Mouse (Mus musculus) forebrain, embryonic 15.5 days (tissue): ENCODE data around the gene Alb. TPM values are rescaled to one million over a fixed set of nuclear protein-coding genes. Genes with fewer than 3 reads are reported as not detected.

Experiments used
- ATAC-seq: fragments of 200-750 bp; cut with Nextera tagmentation; replicated peaks from 2 replicates; pipeline ENCODE4 v1.8.0; 2017; ENCODE audit warnings: mild to moderate bottlenecking, moderate TSS enrichment, moderate library complexity
- H3K27ac ChIP-seq: fragments of 300-500 bp; sonication (generic); replicated peaks from 2 replicates; pipeline ENCODE4 v1.5.1; 2015; ENCODE audit warnings: mild to moderate bottlenecking, inconsistent platforms
- H3K27me3 ChIP-seq: fragments of 300-500 bp; sonication (generic); 2 replicates; pipeline ENCODE4 v1.6.1; 2015; ENCODE audit warnings: inconsistent platforms
- H3K36me3 ChIP-seq: fragments of 300-500 bp; sonication (generic); 2 replicates; pipeline ENCODE4 v1.6.1; 2015; ENCODE audit warnings: mild to moderate bottlenecking, inconsistent platforms
- H3K4me1 ChIP-seq: fragments of 300-500 bp; sonication (generic); 2 replicates; pipeline ENCODE4 v1.6.1; 2015; ENCODE audit warnings: inconsistent platforms
- H3K4me2 ChIP-seq: fragments of 300-500 bp; sonication (generic); replicated peaks from 2 replicates; pipeline ENCODE4 v1.6.1; 2015; ENCODE audit warnings: mild to moderate bottlenecking, inconsistent platforms
- H3K4me3 ChIP-seq: fragments of 300-500 bp; sonication (generic); 2 replicates; pipeline ENCODE4 v1.5.1; 2015; ENCODE audit warnings: mild to moderate bottlenecking, inconsistent platforms
- H3K9ac ChIP-seq: fragments of 300-500 bp; sonication (generic); replicated peaks from 2 replicates; pipeline ENCODE4 v1.6.1; 2015; ENCODE audit warnings: mild to moderate bottlenecking, inconsistent platforms
- H3K9me3 ChIP-seq: fragments of 300-500 bp; sonication (generic); 2 replicates; pipeline ENCODE4 v1.6.1; 2016; ENCODE audit warnings: inconsistent platforms
- WGBS: fragments of 180-500 bp; shearing (Covaris S2); methylation state at CpG from one replicate; pipeline ENCODE4 v1.1.7; 2015; ENCODE audit warnings: mixed read lengths; 5-methylcytosine and 5-hydroxymethylcytosine counted together
- polyA plus RNA-seq: library from polyadenylated mRNA; unstranded; fragments of >200 nt; fragmentation: Nextera tagmentation; extraction: Ambion mirVana; gene quantifications from 2 replicates; pipeline ENCODE4 v1.2.1, GENCODE M21; 2015

Gene Alb
- polyA plus RNA-seq: 3.1 TPM in 1 of 2 replicates, not detected in the other

DNA sequence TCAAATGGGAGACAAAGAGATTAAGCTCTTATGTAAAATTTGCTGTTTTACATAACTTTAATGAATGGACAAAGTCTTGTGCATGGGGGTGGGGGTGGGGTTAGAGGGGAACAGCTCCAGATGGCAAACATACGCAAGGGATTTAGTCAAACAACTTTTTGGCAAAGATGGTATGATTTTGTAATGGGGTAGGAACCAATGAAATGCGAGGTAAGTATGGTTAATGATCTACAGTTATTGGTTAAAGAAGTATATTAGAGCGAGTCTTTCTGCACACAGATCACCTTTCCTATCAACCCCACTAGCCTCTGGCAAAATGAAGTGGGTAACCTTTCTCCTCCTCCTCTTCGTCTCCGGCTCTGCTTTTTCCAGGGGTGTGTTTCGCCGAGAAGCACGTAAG lies at the start of gene Alb:
Gene Alb, plus strand, starts transcription at position 279 of the 400 bp plus-strand sequence.
- Histone ChIP-seq H3K4me2 (no peak within 1 kb of the TSS), H3K27ac (no peak within 1 kb of the TSS), H3K4me1 (no peaks in the 10 kb centered on the region), H3K9me3 (no peaks in the 10 kb centered on the region), H3K27me3 (no peaks in the 10 kb centered on the region), H3K36me3 (no peaks in the 10 kb centered on the region), H3K4me3 (no peak within 1 kb of the TSS), H3K9ac (no peak within 1 kb of the TSS)
- ATAC-seq: no peak
- 91% methylated on average over 8 of the region's 8 CpGs for WGBS

DNA sequence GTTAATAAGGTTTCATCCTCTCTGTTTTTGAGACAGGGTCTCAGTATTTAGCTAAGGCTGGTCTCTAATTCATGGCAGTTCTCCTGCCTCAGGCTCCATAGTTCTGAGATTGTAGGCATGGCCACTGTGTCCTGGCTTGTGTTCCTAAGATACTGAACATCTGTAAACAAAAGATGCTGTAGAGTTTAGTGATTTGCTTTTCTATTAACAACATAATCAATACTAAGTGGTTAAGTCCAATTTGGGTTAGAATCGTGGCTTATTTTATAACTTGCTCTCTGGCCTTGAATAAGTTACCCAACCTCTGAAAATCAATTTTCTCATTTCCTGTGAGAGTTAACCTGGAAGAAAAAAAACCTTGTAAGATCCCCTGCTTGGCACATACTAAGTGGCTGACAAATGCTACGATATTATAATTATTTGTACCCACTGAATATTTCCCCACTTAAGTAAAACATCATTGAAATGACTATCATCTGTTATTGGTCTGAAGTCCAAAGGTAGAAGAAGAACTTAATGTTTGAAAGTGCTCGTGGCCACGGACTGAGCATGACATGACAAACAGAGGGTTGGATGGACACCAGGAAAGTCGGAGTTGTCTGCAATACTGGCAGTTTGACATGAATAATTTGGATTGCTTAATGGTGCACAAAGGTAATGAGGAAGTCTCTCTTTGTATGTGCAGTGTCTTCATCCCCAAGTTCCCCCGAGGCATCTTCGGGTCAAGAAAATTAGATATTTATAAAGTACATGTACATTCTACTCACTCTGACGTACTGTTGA lies 46.4 kb upstream of the Alb start:
- no peak overlapping the region for H3K27ac ChIP-seq
- ATAC-seq: no peak
- WGBS: 79% methylated on average over 8 of the region's 8 CpGs
- no peaks in the 10 kb centered on the region for H3K4me1 ChIP-seq
- H3K4me3 ChIP-seq: no peak overlapping the region
- no peak overlapping the region for H3K9ac ChIP-seq
- no peaks in the 10 kb centered on the region for H3K9me3 ChIP-seq
- no peak overlapping the region for H3K4me2 ChIP-seq
- no peaks in the 10 kb centered on the region for H3K27me3 ChIP-seq
- no peaks in the 10 kb centered on the region for H3K36me3 ChIP-seq

DNA sequence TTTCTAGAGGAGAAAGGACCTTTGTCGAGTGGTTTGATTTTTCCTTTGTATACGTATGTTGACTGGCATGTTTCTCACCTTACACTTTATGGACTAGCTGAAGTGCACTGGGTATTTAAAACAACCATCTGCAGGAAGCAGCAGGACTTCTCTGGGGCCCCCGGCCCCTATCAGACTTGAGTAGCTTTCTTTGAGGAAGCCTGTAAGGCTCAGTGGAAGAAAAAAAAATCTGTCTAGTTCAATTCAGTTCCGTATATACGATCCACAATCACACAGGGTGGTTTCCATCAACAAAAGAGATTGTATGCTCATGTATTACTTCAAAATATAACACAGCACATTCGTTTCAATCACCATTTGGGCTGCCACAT lies 45.8 kb upstream of the Alb start:
- Histone ChIP-seq H3K4me1 (no peaks in the 10 kb centered on the region), H3K9ac (no peak overlapping the region), H3K9me3 (no peaks in the 10 kb centered on the region), H3K27me3 (no peaks in the 10 kb centered on the region), H3K4me3 (no peak overlapping the region), H3K4me2 (no peak overlapping the region), H3K27ac (no peak overlapping the region), H3K36me3 (no peaks in the 10 kb centered on the region)
- WGBS: 48% methylated on average over 6 of the region's 6 CpGs
- ATAC-seq: no peak

DNA sequence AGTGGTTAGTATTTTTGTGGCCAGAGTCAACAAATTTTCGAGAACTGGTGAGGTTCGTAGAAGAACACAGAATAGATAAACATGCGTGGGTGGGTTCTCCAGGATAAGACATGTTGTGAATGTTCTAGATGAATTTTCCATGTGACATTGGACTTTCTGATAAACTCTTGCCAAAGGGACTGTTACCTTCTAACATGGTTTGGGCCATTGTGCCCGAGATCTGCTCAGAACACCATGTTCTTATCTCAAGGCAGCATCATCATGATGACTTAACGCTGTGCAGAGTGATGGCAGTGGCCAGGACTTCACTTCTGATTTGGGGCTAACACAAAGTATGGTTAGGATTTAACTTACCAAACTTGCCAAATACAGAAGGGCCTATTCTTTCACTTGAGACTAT lies 36.1 kb upstream of the Alb start:
- H3K9ac ChIP-seq: no peak overlapping the region
- ATAC-seq: no peak
- no peaks in the 10 kb centered on the region for H3K4me1 ChIP-seq
- no peaks in the 10 kb centered on the region for H3K9me3 ChIP-seq
- no peak overlapping the region for H3K4me2 ChIP-seq
- no peak overlapping the region for H3K27ac ChIP-seq
- WGBS: 89% methylated on average over 5 of the region's 5 CpGs
- no peaks in the 10 kb centered on the region for H3K27me3 ChIP-seq
- H3K4me3 ChIP-seq: no peak overlapping the region
- H3K36me3 ChIP-seq: no peaks in the 10 kb centered on the region

DNA sequence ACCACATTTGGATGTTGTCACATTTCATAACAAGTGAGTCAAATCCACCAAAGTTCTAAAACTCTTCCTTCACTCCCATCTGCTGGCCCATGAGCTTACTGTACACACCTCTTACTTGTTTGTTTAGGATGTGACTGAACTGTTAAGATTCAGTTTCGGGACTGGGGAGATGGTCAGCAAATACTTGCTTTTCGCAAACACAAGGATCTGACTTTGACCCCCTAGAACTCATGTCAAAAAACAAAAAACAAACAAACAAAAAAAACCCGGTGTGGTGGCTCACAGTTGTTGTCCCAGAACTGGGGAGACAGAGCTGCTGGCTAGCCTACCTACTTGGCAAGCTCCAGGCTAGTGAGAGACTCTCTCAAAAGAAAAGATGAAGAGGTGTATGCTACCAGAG lies 35.5 kb upstream of the Alb start:
- WGBS: 90% methylated on average over 3 of the region's 3 CpGs
- H3K27ac ChIP-seq: no peak overlapping the region

DNA sequence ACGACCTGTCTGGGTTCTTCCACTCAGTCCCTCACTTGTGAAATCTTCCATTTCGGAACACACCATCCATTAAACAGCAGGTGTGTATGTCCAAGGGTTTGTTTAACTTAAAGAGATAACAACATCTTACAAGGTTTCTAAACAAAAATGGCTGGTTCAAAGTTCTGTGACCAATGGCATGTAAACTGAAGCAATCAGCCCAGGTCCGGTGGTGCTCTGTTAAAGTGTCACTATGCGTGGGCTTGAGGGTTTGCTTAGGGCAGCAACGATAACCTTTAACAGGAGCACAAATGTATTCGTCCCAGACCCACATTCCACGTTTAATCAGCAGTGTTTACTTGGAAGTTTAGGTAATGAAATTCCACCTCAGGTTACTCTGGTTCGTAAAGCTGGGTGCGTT lies 29.6 kb upstream of the Alb start:
- no peak for ATAC-seq
- Histone ChIP-seq H3K4me1 (no peaks in the 10 kb centered on the region), H3K4me3 (no peak overlapping the region), H3K9ac (no peak overlapping the region), H3K27ac (no peak overlapping the region), H3K27me3 (no peaks in the 10 kb centered on the region), H3K36me3 (no peaks in the 10 kb centered on the region), H3K9me3 (no peaks in the 10 kb centered on the region), H3K4me2 (no peak overlapping the region)
- 91% methylated on average over 9 of the region's 9 CpGs for WGBS

More for the DNA sequence above, 35.5 kb upstream of the Alb start:
- Histone ChIP-seq H3K9me3 (no peaks in the 10 kb centered on the region), H3K36me3 (no peaks in the 10 kb centered on the region), H3K4me2 (no peak overlapping the region), H3K4me3 (no peak overlapping the region), H3K9ac (no peak overlapping the region), H3K4me1 (no peaks in the 10 kb centered on the region), H3K27me3 (no peaks in the 10 kb centered on the region)
- ATAC-seq: no peak

DNA sequence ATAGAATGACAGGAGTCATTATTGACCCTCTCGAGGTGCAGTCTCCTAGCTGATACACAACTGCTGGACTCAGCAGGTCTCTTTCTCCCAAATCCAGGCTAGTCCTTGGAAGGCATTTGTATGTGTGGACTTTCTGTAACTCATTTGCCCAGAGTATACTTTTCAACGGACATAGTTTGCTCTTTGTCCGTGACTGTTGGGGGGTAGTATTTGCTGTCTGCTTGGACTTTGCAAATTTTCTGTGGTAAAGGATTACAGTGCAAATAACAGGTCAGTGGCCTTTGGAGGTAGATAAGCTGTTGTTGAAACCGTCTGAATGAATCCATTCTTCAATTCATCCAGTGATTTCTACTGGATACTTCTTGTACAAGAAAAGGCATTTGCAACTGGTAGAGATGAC lies 21.5 kb upstream of the Alb start:
- WGBS: 89% methylated on average over 4 of the region's 4 CpGs
- H3K4me1 ChIP-seq: no peaks in the 10 kb centered on the region
- no peak overlapping the region for H3K4me2 ChIP-seq
- no peak overlapping the region for H3K9ac ChIP-seq
- no peaks in the 10 kb centered on the region for H3K27me3 ChIP-seq
- no peak overlapping the region for H3K4me3 ChIP-seq
- ATAC-seq: no peak
- no peaks in the 10 kb centered on the region for H3K9me3 ChIP-seq
- no peaks in the 10 kb centered on the region for H3K36me3 ChIP-seq
- H3K27ac ChIP-seq: no peak overlapping the region

DNA sequence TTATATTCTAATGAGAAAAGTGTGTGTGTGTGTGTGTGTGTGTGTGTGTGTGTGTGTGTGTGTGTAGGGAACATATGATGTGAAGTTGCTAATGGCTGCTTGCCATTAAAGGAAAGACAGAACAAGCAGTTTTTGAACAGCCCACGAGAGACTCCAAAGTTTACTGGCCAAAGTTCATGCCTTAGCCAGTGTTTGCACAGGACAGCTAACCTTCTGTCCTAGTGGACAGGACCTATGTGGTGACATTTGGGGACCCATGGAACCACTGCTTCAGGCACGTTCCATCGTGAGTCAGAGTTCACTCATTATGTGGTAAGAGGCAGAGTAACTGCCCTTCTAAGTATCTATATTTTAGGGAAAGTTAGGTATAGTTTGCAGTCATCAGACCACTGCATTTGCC lies 13.1 kb upstream of the Alb start:
- Histone ChIP-seq H3K4me1 (no peaks in the 10 kb centered on the region), H3K9me3 (no peaks in the 10 kb centered on the region), H3K27ac (no peak overlapping the region), H3K4me2 (no peak overlapping the region), H3K27me3 (no peaks in the 10 kb centered on the region), H3K9ac (no peak overlapping the region), H3K36me3 (no peaks in the 10 kb centered on the region), H3K4me3 (no peak overlapping the region)
- no peak for ATAC-seq
- WGBS: 87% methylated on average over 3 of the region's 3 CpGs

DNA sequence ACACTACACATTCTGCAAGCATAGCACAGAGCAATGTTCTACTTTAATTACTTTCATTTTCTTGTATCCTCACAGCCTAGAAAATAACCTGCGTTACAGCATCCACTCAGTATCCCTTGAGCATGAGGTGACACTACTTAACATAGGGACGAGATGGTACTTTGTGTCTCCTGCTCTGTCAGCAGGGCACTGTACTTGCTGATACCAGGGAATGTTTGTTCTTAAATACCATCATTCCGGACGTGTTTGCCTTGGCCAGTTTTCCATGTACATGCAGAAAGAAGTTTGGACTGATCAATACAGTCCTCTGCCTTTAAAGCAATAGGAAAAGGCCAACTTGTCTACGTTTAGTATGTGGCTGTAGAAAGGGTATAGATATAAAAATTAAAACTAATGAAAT lies 10.7 kb upstream of the Alb start:
- WGBS: 88% methylated on average over 5 of the region's 5 CpGs
- Histone ChIP-seq H3K9me3 (no peaks in the 10 kb centered on the region), H3K27me3 (no peaks in the 10 kb centered on the region), H3K4me3 (no peak overlapping the region), H3K4me2 (no peak overlapping the region), H3K36me3 (no peaks in the 10 kb centered on the region), H3K4me1 (no peaks in the 10 kb centered on the region), H3K27ac (no peak overlapping the region), H3K9ac (no peak overlapping the region)
- ATAC-seq: no peak

DNA sequence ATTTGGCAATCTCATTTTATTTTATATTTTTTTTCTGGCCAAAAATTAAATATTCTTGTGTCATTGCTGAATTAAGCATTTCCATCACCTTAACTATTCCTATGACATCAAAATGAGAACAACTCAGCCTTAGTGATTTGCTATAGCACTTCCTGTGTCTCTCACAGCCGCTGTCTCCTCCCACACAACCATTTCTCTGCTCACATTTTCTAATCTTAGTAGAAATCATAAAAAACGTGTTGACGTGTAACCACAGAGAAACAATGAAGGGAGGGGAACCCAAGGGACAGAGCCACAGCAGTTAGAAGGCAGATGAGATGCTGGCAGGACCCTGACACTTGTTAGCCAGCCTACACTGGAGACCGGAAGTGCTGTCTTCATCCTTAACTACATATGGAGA lies 8.0 kb upstream of the Alb start:
- Histone ChIP-seq H3K4me2 (no peak overlapping the region), H3K4me3 (no peak overlapping the region), H3K36me3 (no peaks in the 10 kb centered on the region), H3K4me1 (no peaks in the 10 kb centered on the region), H3K9me3 (no peaks in the 10 kb centered on the region), H3K9ac (no peak overlapping the region), H3K27ac (no peak overlapping the region), H3K27me3 (no peaks in the 10 kb centered on the region)
- ATAC-seq: no peak
- 81% methylated on average over 4 of the region's 4 CpGs for WGBS

DNA sequence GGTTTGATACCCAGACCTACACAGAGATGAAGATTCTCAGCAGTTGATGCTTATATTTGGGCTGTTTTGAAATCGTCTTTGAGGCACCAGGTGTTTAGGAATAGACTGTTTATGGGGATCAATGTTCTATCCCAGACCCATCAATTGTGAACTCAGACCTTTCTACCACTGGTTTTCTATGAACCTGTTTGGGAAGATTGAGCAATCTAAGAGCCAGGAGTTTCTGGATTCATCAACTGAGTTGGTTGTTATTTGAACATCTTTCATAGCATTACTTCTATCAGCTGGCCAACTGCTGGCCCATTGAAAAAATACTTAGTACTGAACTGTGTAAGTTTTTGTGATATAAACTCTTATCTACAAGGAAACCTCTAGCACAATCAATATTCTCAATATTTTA lies 3.5 kb upstream of the Alb start:
- H3K36me3 ChIP-seq: no peaks in the 10 kb centered on the region
- no peak overlapping the region for H3K9ac ChIP-seq
- 83% methylated on average over 1 of the region's 1 CpGs for WGBS
- no peak overlapping the region for H3K4me3 ChIP-seq
- no peak for ATAC-seq
- H3K4me1 ChIP-seq: no peaks in the 10 kb centered on the region
- H3K27me3 ChIP-seq: no peaks in the 10 kb centered on the region
- no peak overlapping the region for H3K27ac ChIP-seq
- H3K9me3 ChIP-seq: no peaks in the 10 kb centered on the region
- no peak overlapping the region for H3K4me2 ChIP-seq

DNA sequence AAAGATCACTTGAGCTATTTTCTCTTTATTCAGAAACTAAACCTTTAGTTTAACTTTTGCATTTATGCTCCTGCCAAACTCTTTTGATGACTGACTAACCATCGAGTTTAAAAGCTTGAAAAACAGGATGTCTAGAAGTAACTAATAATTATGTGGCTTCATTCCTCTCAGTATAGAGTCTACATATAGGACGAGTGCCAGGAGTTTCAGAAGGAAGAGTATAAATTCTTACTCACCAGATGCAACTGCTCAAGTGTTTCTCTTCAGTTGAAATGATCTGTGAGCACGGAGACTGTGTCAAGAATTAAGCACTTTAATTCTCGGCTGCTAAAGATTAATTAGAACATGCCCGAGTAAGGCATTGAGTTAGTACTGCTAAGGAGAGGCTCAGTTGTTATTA lies 2.0 kb upstream of the Alb start:
- H3K4me2 ChIP-seq: no peak overlapping the region
- WGBS: 76% methylated on average over 5 of the region's 5 CpGs
- no peaks in the 10 kb centered on the region for H3K4me1 ChIP-seq
- ATAC-seq: no peak
- no peak overlapping the region for H3K4me3 ChIP-seq
- no peaks in the 10 kb centered on the region for H3K36me3 ChIP-seq
- H3K27me3 ChIP-seq: no peaks in the 10 kb centered on the region
- H3K9me3 ChIP-seq: no peaks in the 10 kb centered on the region
- no peak overlapping the region for H3K27ac ChIP-seq
- no peak overlapping the region for H3K9ac ChIP-seq

DNA sequence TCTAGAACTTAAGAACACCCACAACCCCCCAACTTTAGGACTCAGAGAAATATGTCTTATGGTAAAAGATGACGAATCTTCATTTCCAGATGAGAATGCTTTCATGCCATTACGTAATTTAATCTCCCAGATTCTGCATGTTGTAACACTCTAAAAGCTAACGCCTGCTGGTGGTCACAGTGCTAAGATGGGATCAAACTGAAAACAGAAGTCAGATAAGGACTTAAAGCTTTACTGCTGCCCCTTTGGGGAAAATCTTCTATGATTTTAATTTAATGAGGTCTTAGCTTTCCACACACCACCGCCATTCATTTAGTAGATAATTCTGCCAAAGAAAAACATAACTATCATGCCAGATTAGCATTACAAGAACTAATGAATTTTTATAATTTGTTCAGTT lies 6.1 kb downstream of the Alb start:
- no peak overlapping the region for H3K4me2 ChIP-seq
- no peaks in the 10 kb centered on the region for H3K27me3 ChIP-seq
- no peak for ATAC-seq
- H3K27ac ChIP-seq: no peak overlapping the region
- H3K4me3 ChIP-seq: no peak overlapping the region
- no peak overlapping the region for H3K9ac ChIP-seq
- H3K4me1 ChIP-seq: no peaks in the 10 kb centered on the region
- H3K9me3 ChIP-seq: no peaks in the 10 kb centered on the region
- no peaks in the 10 kb centered on the region for H3K36me3 ChIP-seq
- 72% methylated on average over 4 of the region's 4 CpGs for WGBS
